Mouse (Mus musculus): Measurements from ENCODE around the gene Hid1.

Gene Hid1

GRCm38 (mm10) chr11:115336115-115336514, 31.4 kb downstream of the Hid1 start:
- no peak for DNase-seq (ENCODE audit: low spot score in 2 of 2)

GRCm38 (mm10) chr11:115335223-115335622, 32.3 kb downstream of the Hid1 start:
- peak in 1 of 2 experiments; percentile 53 for DNase-seq (ENCODE audit: low spot score in 2 of 2)

GRCm38 (mm10) chr11:115334531-115334930, 33.0 kb downstream of the Hid1 start, which contains the start of gene Otop3:
Otop3 (plus strand) TSS chr11:115334731.
- no peak for DNase-seq (ENCODE audit: low spot score in 2 of 2)

- no peak for DNase-seq (ENCODE audit: low spot score in 2 of 2)
These were observed 38.2 kb downstream of the Hid1 start for GRCm38 (mm10) chr11:115329339-115329738.

- DNase-seq (ENCODE audit: low spot score in 2 of 2) = no peak
These were observed 40.8 kb downstream of the Hid1 start for GRCm38 (mm10) chr11:115326730-115327129.

- DNase-seq (ENCODE audit: low spot score in 2 of 2) = no peak
These were observed 44.2 kb downstream of the Hid1 start for GRCm38 (mm10) chr11:115323354-115323753.

- DNase-seq (ENCODE audit: low spot score in 2 of 2) = peak in 1 of 2 experiments; percentile 47
These were observed 45.5 kb downstream of the Hid1 start, which contains the start of gene Ush1g for GRCm38 (mm10) chr11:115321906-115322693. Ush1g (minus strand) TSS chr11:115322041.

GRCm38 (mm10) chr11:115319704-115320383, 47.7 kb downstream of the Hid1 start:
- no peak for DNase-seq (ENCODE audit: low spot score in 2 of 2)

GRCm38 (mm10) chr11:115318245-115319027, 49.1 kb downstream of the Hid1 start:
- no peak for DNase-seq (ENCODE audit: low spot score in 2 of 2)

- no peak for DNase-seq (ENCODE audit: low spot score in 2 of 2)
These were observed 50.4 kb downstream of the Hid1 start for GRCm38 (mm10) chr11:115317204-115317603.

GRCm38 (mm10) chr11:115314249-115314648, 53.3 kb downstream of the Hid1 start:
- DNase-seq (ENCODE audit: low spot score in 2 of 2) = no peak

- DNase-seq (ENCODE audit: low spot score in 2 of 2) = no peak
These were observed 58.8 kb downstream of the Hid1 start for GRCm38 (mm10) chr11:115308781-115309180.

GRCm38 (mm10) chr11:115306863-115307262, 60.7 kb downstream of the Hid1 start, which contains the start of gene Otop2:
Otop2 (plus strand) TSS chr11:115307163.
- no peak for DNase-seq (ENCODE audit: low spot score in 2 of 2)

- no peak for DNase-seq (ENCODE audit: low spot score in 2 of 2)
These were observed 64.4 kb downstream of the Hid1 start for GRCm38 (mm10) chr11:115303167-115303566.

GRCm38 (mm10) chr11:115301351-115301750, 66.2 kb downstream of the Hid1 start:
- DNase-seq (ENCODE audit: low spot score in 2 of 2) = no peak

GRCm38 (mm10) chr11:115300745-115301144, 66.8 kb downstream of the Hid1 start:
- no peak for DNase-seq (ENCODE audit: low spot score in 2 of 2)

GRCm38 (mm10) chr11:115298160-115298559, 69.4 kb downstream of the Hid1 start:
- DNase-seq (ENCODE audit: low spot score in 2 of 2) = no peak
